Mouse (Mus musculus) left cerebral cortex, adult 2 months (tissue): Measurements from ENCODE around the gene Dnajc13. TPM values are rescaled to one million over a fixed set of nuclear protein-coding genes. Genes with fewer than 3 reads are reported as not detected.
A peak's percentile ranks its signal among the peaks of the same experiment; 100 is the strongest.

Experiments
- DNase-seq, 2 experiments: peaks; one replicate each; pipeline ENCODE4 v3.0.0; 2021 to 2022; ENCODE audit warnings: low spot score in 2 of 2, mixed read lengths in 1 of 2; ENCODE audit errors: extremely low spot score in 1 of 2
- H3K27ac ChIP-seq: fragments of 200-600 bp; 2 replicates; pipeline ENCODE4 v1.8.1; 2022
- H3K4me3 ChIP-seq: fragments of 200-600 bp; 2 replicates; pipeline ENCODE4 v1.8.1; 2022
- CTCF ChIP-seq: fragments of 200-600 bp; IDR thresholded peaks from 2 replicates; pipeline ENCODE4 v1.8.1; 2022; ENCODE audit warnings: antibody characterized with exemption, mild to moderate bottlenecking, moderate library complexity
- intact Hi-C: fragments of 180-260 bp; cut with DNase I; formaldehyde crosslinking; loops from one replicate; pipeline ENCODE4 v1.15.1; 2025
- total RNA-seq, 2 experiments: library from RNA; stranded (reverse); gene quantifications; 2 replicates each; pipeline ENCODE4 v1.2.3; 2021

Dnajc13 gene
- total RNA-seq, 2 experiments from 2014 or later: 73.4 to 76.2 TPM

GRCm38 (mm10) chr9:104232004-104232403 is 30.7 kb downstream of the Dnajc13 start:
- DNase-seq: no peak
- intact Hi-C loops: no loop called here
- Histone ChIP-seq H3K4me3 (no peak overlapping the region), H3K27ac (no peak overlapping the region)
- no peak for TF ChIP-seq CTCF

DNA sequence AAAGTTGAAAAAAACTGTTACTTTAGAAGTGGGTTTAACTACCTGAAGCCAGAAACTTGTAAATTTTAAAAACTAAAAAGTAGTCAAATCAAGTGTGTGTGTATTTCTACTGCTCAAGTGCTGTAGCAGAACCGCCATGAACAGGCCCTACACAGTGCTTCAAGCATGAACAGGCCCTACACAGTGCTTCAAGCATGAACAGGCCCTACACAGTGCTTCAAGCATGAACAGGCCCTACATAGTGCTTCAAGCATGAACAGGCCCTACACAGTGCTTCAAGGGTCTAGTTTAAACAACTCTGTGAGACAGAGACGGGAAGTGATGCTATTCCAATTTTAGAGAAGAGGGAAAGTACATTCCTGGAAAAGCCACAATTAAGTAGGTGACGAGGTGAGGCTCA is 51.3 kb downstream of the Dnajc13 start:
- intact Hi-C loops: no loop called here
- Histone ChIP-seq H3K4me3 (no peak overlapping the region), H3K27ac (no peak overlapping the region)
- no peak for DNase-seq
- no peak for TF ChIP-seq CTCF

DNA sequence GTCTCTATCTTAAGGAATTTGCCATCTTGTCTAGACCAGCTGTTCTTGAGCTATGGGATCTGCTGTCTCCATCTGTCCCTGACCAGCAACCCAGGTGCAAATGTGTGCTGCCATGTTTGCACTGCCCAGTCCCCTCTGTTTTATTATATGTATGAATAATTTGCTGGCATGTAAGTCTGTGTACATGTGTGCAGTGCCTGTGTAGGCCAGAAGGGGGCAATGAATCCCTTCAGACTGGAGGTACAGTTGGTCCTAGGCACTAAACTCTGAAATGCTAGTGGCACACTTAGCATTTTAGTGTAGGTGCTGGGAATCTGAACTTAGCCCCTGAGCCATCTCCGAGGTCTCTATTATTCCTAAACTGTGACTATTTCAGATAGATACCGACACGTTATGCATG is 58.9 kb downstream of the Dnajc13 start:
- H3K4me3 ChIP-seq: no peak overlapping the region
- intact Hi-C loops: loop anchor here (1.0 kb wide), 1 partner anchor 102 kb away; no protein-coding TSS in a partner anchor
- DNase-seq: peak; percentile 24 to 47
- no peak overlapping the region for H3K27ac ChIP-seq
- peak; percentile 69 for TF ChIP-seq CTCF

DNA sequence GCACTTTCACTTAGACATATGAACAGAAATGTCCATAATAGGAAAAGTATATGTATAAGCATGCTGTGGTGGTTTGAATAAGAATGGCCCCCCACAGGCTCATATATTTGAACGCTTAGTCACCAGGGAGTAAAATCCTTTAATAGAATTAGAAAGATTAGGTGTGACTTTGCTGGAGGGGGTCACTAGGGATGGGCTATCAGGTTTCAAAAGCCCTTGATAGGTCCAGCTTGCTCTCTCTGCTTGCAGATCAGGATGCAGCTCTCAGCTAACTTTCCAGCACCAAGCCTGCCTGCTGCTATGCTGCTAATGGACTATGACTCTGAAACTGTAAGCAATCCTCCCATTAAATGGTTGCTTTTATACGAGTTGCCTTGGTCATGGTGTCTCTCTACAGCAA is 68.2 kb downstream of the Dnajc13 start:
- intact Hi-C loops: no loop called here
- TF ChIP-seq CTCF: no peak
- Histone ChIP-seq H3K27ac (no peak overlapping the region), H3K4me3 (no peak overlapping the region)
- DNase-seq: no peak

DNA sequence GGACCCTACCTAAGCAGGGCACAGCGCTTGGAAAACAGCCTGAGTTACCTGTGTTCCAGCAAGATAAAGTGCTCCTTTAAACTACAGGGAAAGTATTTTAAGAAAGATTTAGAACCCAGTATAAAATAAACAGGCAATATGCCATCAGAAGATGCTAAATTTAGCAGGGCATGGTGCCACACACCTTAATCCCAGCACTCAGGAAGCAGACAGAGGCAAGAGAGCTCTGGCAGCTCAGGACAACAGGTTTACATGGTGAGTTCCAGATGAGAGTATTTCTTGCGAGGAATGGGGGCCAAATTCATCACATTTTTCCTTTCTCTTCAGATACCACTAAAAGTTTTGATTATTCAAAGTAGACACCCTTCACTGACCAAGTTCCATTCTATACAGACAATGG is 68.8 kb downstream of the Dnajc13 start:
- intact Hi-C loops: no loop called here
- Histone ChIP-seq H3K27ac (no peak overlapping the region), H3K4me3 (no peak overlapping the region)
- no peak for TF ChIP-seq CTCF
- no peak for DNase-seq

- no peak for TF ChIP-seq CTCF
- Histone ChIP-seq H3K4me3 (no peak overlapping the region), H3K27ac (no peak overlapping the region)
- intact Hi-C loops: no loop called here
- DNase-seq: no peak
These were observed 69.4 kb downstream of the Dnajc13 start for GRCm38 (mm10) chr9:104193327-104193726.

DNA sequence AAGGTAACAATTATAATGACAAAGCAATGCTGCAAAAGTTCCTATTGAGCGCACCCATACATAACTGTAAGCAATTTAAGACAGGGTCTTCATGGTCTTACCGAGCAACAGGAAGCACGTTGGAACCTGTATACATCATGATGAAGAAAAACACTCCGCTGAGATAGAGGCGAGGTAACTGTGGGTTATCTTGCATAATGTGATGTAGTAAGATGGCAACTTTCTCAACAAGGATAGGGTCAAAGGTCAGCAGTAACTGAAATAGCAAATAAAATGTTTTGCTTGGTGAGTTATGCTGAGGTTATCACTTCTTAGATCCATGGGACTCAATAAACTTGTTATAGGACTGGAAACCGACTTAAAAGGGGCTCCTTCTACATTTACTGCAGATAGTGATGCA is 70.2 kb downstream of the Dnajc13 start:
- Histone ChIP-seq H3K27ac (no peak overlapping the region), H3K4me3 (no peak overlapping the region)
- intact Hi-C loops: no loop called here
- DNase-seq: no peak
- TF ChIP-seq CTCF: no peak

DNA sequence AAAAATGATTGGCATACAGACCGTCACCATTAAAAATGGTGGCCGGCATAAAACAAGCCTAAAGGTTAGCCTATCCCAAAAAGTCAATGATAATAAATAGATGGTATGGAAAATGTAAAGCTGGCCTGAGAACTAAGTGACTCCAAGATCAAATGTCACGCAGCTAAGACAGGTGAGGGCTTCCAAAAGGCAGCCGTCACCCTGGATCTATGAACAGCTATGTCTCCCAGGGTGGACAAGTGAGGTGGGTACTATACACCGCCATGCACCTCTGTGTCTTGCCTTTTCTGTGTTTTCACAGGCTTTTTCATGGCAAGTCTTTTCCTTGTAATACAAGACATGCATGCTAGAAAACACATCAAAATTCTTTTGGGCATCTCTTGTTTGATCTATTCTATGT is 73.1 kb downstream of the Dnajc13 start:
- intact Hi-C loops: no loop called here
- no peak overlapping the region for H3K4me3 ChIP-seq
- H3K27ac ChIP-seq: no peak overlapping the region
- DNase-seq: no peak
- no peak for TF ChIP-seq CTCF

DNA sequence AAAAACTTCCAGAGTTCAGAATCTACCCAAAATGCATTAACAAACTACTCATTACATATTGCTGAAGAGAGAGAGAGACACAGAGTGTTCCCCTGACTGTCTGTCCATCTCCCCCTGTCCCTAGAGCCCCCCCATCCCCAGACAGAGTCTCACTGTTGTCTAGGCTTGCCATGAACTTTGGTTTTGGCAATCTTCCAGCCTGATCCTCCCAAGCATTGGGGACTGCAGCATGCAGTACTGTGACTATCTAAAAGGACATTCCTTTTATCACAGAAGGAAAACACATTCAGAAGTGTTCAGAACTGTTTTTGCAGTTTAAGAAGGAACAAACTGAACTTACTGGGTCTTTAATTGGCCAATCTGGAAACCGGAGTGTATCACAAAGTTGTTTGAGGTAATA is 74.0 kb downstream of the Dnajc13 start:
- intact Hi-C loops: no loop called here
- no peak for TF ChIP-seq CTCF
- no peak overlapping the region for H3K4me3 ChIP-seq
- DNase-seq: no peak
- no peak overlapping the region for H3K27ac ChIP-seq

DNA sequence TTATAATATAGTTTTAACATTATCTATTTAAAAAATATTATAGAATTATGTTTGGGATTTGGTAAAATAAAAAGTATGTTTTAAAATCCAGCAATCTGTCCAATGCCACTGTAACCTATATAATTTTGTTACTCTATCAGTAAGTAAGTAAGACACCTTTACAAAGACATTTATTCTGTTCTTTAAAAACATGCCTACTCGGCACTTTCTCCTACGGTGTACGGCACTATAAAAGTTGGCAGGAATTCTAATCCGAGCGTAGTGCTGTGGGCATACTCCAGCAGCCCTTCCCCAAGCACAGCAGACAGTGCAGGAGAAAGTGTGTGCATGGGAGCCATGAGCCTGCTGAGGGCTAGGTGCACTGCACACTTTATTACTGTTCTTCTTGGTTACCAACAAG is 75.7 kb downstream of the Dnajc13 start:
- H3K27ac ChIP-seq: no peak overlapping the region
- intact Hi-C loops: no loop called here
- H3K4me3 ChIP-seq: no peak overlapping the region
- no peak for DNase-seq
- TF ChIP-seq CTCF: no peak

DNA sequence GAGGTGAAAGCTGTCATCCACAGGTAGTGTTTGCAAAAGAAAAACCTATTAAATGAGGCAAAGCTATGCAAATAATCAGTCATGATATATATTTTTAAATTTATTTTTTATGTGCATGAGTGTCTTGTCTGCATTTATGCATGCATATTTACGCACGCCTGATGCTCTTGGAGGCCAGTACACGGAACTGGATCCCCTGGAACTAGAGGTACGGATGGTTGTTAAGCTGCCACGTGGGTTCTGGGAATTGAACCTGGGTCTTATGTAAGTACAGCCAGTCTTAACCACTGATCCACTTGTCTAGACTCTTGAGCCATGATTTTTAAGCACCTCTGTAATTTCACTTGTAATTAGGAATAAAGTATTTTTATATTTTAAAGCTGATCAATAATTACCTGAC is 79.5 kb downstream of the Dnajc13 start:
- Histone ChIP-seq H3K27ac (no peak overlapping the region), H3K4me3 (no peak overlapping the region)
- intact Hi-C loops: no loop called here
- no peak for TF ChIP-seq CTCF
- no peak for DNase-seq

GRCm38 (mm10) chr9:104182328-104182727 is 80.4 kb downstream of the Dnajc13 start:
- H3K4me3 ChIP-seq: no peak overlapping the region
- no peak for DNase-seq
- TF ChIP-seq CTCF: no peak
- peak overlapping the region; percentile 21; the same call in 1 of the 2 replicates for H3K27ac ChIP-seq
- intact Hi-C loops: no loop called here

DNA sequence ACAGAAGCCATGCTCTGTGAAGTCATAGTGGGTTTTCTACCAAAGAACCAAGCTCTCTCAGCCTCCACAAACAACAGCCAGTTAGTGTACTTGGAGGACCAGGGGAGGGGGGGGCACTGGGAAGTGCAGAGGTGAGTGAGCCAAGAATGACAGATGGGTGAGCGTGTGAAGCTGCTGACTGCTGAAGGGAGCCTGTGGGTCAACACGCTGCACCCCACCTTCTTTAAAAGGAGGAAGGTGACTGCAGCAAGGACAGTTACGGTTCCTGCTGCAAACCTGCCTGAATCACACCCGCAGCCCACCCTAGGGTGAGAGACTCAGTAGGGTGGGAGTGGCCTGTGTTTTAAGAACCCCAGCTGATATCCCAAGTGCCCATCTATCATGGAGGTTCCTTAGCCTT is 81.1 kb downstream of the Dnajc13 start:
- no peak for DNase-seq
- no peak for TF ChIP-seq CTCF
- H3K27ac ChIP-seq: peak overlapping the region; percentile 21; the same call in 1 of the 2 replicates
- H3K4me3 ChIP-seq: no peak overlapping the region
- intact Hi-C loops: no loop called here

DNA sequence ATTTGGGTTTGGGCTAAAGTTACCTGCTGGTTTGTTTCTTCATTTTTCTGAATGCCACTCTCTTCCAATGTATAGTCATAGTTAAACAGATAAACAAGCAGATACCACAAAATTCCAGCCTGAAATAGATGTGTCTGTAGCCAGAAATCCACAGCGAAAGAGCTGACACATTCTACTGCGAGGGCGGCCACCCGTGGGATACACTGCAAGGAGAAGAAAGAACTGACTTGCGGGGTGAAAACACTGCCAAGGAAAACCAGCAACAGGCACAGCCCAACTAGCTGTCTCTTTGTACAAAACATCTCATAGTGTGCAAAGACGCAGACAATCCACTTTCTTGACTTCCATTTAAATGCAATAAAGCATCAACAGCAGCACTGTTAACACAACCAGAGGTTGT is 82.7 kb downstream of the Dnajc13 start:
- peak; percentile 44 to 48 for DNase-seq
- intact Hi-C loops: no loop called here
- TF ChIP-seq CTCF: no peak
- no peak overlapping the region for H3K4me3 ChIP-seq
- H3K27ac ChIP-seq: peak overlapping the region; percentile 59; the same call in 1 of the 2 replicates
